Mouse (Mus musculus) heart, embryonic 14.5 days (tissue): ENCODE results near the gene Stk39. TPM values are rescaled to one million over a fixed set of nuclear protein-coding genes. Genes with fewer than 3 reads are reported as not detected.

Experiments used
- ATAC-seq: fragments of 200-750 bp; cut with Nextera tagmentation; 2 replicates; pipeline ENCODE4 v1.8.0; 2017; ENCODE audit warnings: low read depth, moderate TSS enrichment; ENCODE audit not compliant: insufficient number of reproducible peaks, insufficient read depth, low FRiP score
- H3K27ac ChIP-seq, 2 experiments: fragments of 200-500 bp in 1 of 2; fragments of 300-500 bp in 1 of 2; sonication (generic) in 1 of 2; replicated peaks in 1 of 2; 2 replicates each; pipeline ENCODE4 v1.5.1; 2012 to 2014; ENCODE audit warnings: low read depth in 2 of 2, low read length in 2 of 2, control low read depth in 1 of 2, mild to moderate bottlenecking in 1 of 2, mixed read lengths in 1 of 2; ENCODE audit not compliant: control insufficient read depth in 1 of 2, insufficient read depth in 1 of 2
- H3K27me3 ChIP-seq: fragments of 300-500 bp; sonication (generic); 2 replicates; pipeline ENCODE4 v1.6.1; 2014; ENCODE audit warnings: mild to moderate bottlenecking, low read length, control low read depth; ENCODE audit not compliant: control insufficient read depth, insufficient read depth
- H3K36me3 ChIP-seq: fragments of 300-500 bp; sonication (generic); 2 replicates; pipeline ENCODE4 v1.6.1; 2014; ENCODE audit warnings: mild to moderate bottlenecking, control low read depth, low read length, mixed read lengths; ENCODE audit not compliant: control insufficient read depth, insufficient read depth
- H3K4me1 ChIP-seq, 2 experiments: fragments of 200-500 bp in 1 of 2; fragments of 300-500 bp in 1 of 2; sonication (generic) in 1 of 2; 2 replicates each; pipeline ENCODE4 v1.6.1; 2012 to 2014; ENCODE audit warnings: low read length in 2 of 2, control low read depth in 1 of 2, mixed read lengths in 1 of 2; ENCODE audit not compliant: control insufficient read depth in 2 of 2, insufficient read depth in 2 of 2
- H3K4me2 ChIP-seq: fragments of 300-500 bp; sonication (generic); 2 replicates; pipeline ENCODE4 v1.6.1; 2014; ENCODE audit warnings: mild to moderate bottlenecking, low read length
- H3K4me3 ChIP-seq, 2 experiments: fragments of 200-500 bp in 1 of 2; fragments of 300-500 bp in 1 of 2; sonication (generic) in 1 of 2; 2 replicates each; pipeline ENCODE4 v1.5.1; 2012 to 2014; ENCODE audit warnings: low read length in 2 of 2, mild to moderate bottlenecking in 2 of 2, control low read depth in 1 of 2, low read depth in 1 of 2, moderate library complexity in 1 of 2; ENCODE audit not compliant: control insufficient read depth in 1 of 2, insufficient read depth in 1 of 2
- H3K9ac ChIP-seq: fragments of 300-500 bp; sonication (generic); 2 replicates; pipeline ENCODE4 v1.6.1; 2014; ENCODE audit warnings: mild to moderate bottlenecking, low read length
- H3K9me3 ChIP-seq: fragments of 300-500 bp; sonication (generic); 2 replicates; pipeline ENCODE4 v1.6.1; 2016; ENCODE audit warnings: low read length, control low read depth; ENCODE audit not compliant: control insufficient read depth
- WGBS: fragments of 180-500 bp; shearing (Covaris S2); extraction: QIAGEN DNeasy Blood & Tissue Kit; methylation state at CpG from one replicate; pipeline ENCODE4 v1.1.7; 2014; 5-methylcytosine and 5-hydroxymethylcytosine counted together
- polyA plus RNA-seq: library from polyadenylated mRNA; unstranded; fragments of >200 nt; fragmentation: Nextera tagmentation; extraction: Ambion mirVana; gene quantifications from 2 replicates; pipeline ENCODE4 v1.2.1, GENCODE M21; 2014

Stk39 gene
- polyA plus RNA-seq, 1 experiment from 2014 or later, result 90.8 TPM

DNA sequence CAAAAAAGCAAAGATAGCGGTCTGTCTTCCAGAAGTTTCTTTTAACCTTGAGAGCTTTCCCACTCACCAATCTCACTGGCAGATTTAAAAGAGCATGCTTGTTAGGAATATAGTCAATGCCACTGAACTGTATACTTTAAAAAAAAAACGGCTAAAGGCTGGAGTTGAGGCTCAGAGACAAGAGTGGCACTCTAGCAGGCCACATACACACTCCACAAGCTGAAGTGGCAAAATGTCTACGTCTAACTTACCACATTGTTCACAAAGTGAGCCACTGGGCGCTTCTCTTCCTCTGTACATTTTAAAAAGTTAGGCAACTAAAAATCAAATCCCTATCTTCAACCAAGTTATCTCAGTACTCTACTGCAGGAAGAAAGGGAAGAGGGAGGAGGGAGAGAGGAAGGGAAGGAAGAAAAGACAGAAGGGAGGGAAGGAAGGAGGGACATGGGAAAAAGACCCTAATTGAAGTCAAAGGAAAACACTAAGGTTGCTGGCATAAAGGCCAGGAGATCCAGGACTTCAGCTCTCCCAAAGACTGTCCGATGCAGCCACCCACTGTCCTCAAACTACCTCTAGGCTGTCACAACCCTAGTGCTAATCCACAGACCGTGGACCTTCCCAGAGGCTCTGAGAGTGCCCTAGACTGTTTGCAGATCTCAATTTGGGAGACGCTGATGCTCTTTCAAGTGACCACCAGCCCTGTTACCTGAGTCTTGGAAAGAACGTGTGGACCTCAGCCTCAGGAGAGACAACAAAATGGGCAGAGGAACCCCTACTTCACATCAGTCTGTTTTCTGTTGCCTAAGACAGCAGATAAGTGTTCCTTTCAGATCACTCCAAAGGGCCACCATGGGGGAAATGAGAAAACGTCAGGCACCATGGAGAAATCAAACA, 4.7 kb downstream of the Stk39 start:
- no peaks in the 10 kb centered on the region for H3K9me3 ChIP-seq
- peak overlapping the region; percentile 45 for H3K4me2 ChIP-seq
- peak overlapping the region; percentile 59 for H3K9ac ChIP-seq

DNA sequence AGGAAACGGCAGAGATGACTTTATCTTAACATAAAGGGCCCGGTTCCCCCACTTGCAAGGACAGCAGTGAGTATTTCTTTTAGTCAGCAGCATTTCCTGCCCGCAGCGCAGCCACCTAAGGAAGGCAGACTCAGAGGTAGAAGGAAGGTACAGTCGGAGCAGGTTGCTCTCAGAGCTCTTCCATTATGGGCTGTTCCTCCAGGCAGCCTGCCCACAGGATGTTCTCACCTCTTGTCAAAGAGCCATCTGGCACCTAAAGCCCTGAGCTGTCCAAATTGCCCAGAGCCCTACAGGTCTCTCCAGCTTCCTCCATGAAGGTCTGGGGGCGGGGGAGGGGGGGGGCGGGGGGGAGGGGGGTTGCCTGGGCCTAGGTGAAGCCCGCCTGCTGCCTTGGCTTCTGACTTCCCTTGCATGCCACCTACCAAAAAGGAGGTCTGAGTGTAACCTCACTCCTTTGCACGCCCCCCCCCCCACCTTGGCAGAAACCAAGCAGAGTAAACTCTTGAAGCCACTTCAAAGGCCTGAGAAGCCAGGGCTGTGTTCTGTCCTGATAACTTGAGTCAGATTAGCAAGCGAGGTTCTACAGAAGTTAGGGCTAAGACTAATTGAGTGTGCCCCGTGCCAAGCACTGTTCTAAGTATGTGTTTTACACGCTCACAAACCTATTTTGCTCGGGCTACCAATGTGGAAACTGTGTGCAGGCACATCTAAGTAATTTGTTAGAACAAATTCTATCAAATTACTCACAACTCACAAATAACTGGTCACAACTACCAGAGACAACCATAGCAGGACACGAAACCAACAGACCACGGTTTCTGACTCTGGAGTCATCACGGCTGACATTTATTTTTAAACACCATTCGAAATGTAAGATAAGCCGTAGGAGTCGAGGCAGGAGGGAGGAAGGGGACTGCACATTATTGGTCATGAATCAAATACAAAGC, 5.7 kb downstream of the Stk39 start:
- Histone ChIP-seq H3K27me3 (no peaks in the 10 kb centered on the region), H3K4me3 (no peak overlapping the region; a peak in 1 of 4 replicates), H3K4me1 (peaks cover 42 to 61% of the 10 kb centered on the region in 2 experiments), H3K4me2 (peak overlapping the region; percentile 52), H3K36me3 (peaks cover 12% of the 10 kb centered on the region), H3K9me3 (no peaks in the 10 kb centered on the region), H3K27ac (peak overlapping the region; percentile 81 to 89), H3K9ac (peak overlapping the region; percentile 59)
- ATAC-seq, result peak; percentile 37
- WGBS, result 12% methylated on average over 17 of the region's 19 CpGs

More for the DNA sequence above, 4.7 kb downstream of the Stk39 start:
- no peak for ATAC-seq
- no peaks in the 10 kb centered on the region for H3K27me3 ChIP-seq
- H3K36me3 ChIP-seq, result peaks cover 3% of the 10 kb centered on the region; the same call in 1 of the 2 replicates
- H3K27ac ChIP-seq, result peak overlapping the region; percentile 81 to 89
- H3K4me3 ChIP-seq, result no peak overlapping the region
- peaks cover 42 to 61% of the 10 kb centered on the region in 2 experiments for H3K4me1 ChIP-seq
- 40% methylated on average over 9 of the region's 9 CpGs for WGBS

DNA sequence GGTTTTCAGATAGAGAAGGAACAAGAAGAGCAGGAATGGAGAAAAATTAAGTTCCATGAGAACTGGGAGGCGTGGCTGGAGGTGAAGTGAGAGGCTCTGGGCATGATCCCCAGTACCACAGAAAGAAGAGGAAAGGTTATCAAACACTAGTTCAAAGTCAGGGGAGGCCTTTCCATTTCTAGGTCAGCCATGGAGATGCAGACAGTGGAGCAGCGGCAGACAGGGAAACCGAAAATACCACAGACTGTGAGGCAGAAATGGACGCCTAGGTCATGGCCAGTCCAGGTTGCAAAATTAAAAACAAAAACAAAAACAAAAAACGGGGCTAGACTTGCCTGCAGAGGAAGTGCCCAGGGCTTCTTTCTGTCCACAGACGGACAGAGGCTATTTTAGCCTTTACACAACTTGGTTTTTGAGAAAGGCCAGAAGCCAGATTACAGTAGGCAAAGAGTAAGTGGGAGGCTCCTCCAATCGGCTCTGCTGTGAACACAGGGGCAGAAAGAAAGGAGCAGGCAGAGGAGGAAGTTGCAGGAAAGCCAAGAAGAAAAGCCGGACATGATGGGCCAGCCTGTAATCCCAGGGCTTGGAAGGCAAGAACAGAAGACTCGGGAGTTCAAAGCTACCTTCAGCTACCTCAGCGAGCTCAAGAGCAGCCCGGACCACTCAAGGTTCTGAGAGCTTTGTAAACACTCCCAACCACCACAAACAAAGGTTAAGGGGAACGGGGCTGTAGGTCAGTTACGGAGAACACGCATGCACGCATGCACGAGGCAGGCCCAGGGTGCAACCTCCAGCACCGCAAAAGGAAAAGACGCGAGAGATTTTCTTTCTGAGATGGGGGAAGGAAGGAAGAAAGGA, 6.6 kb downstream of the Stk39 start:
- H3K27me3 ChIP-seq, result no peaks in the 10 kb centered on the region
- ATAC-seq, result no peak
- H3K4me1 ChIP-seq, result peaks cover 42 to 61% of the 10 kb centered on the region in 2 experiments
- peaks cover 20% of the 10 kb centered on the region for H3K36me3 ChIP-seq
- no peak overlapping the region for H3K4me3 ChIP-seq
- H3K9ac ChIP-seq, result peak overlapping the region; percentile 47
- peak overlapping the region; percentile 52 for H3K4me2 ChIP-seq
- 34% methylated on average over 19 of the region's 19 CpGs for WGBS
- peak overlapping the region; percentile 73 to 89 for H3K27ac ChIP-seq
- no peaks in the 10 kb centered on the region for H3K9me3 ChIP-seq

DNA sequence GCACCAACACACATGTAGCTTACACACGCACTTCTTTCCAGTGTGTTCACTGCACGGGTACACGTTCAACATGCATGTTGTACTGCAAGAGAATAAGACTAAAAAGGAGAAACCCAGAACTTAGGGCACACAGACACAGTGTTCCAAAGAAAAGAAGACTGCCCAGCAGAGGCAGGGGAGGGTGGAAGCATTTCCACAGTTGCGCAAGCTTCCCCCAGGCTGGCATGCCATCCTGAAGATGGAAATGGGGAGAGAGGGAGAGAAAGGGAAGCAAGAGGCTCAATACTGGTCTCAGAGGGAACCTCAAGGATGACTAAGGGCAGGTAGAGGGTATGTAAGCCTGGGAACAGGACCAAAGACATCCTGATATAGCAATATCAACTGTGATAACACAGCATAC, 7.6 kb downstream of the Stk39 start:
- Histone ChIP-seq H3K9ac (no peak overlapping the region), H3K27me3 (no peaks in the 10 kb centered on the region), H3K36me3 (peaks cover 24% of the 10 kb centered on the region), H3K4me1 (peaks cover 41 to 59% of the 10 kb centered on the region in 2 experiments), H3K4me3 (no peak overlapping the region), H3K9me3 (no peaks in the 10 kb centered on the region), H3K27ac (no peak overlapping the region), H3K4me2 (no peak overlapping the region)
- WGBS, result 90% methylated on average over 4 of the region's 4 CpGs
- ATAC-seq, result no peak

DNA sequence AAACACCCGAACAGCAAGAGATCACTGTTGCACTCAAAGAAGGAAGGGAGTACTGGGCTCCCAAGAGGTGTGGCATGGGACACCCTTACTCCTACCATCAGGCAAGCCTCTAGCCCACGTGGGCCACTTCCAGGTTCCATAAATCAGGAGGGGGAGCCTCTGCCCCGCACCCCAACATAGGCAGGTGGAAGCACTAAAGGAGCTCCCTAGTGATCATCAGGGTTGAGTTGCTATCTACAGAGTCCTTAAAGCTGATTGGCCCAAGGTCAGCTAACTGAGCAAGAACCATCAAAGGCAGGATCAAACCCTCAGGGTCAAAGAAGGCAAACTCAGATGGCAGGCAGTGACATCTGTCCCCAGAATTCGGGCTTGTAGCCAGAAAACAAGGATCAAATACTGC, 8.3 kb downstream of the Stk39 start:
- H3K4me1 ChIP-seq, result peaks cover 41 to 52% of the 10 kb centered on the region in 2 experiments
- H3K9me3 ChIP-seq, result no peaks in the 10 kb centered on the region; the same call in 1 of the 2 replicates
- WGBS, result 65% methylated on average over 4 of the region's 4 CpGs
- H3K27ac ChIP-seq, result no peak overlapping the region
- peaks cover 24% of the 10 kb centered on the region for H3K36me3 ChIP-seq
- H3K4me2 ChIP-seq, result no peak overlapping the region
- H3K4me3 ChIP-seq, result no peak overlapping the region
- no peak overlapping the region for H3K9ac ChIP-seq
- no peaks in the 10 kb centered on the region for H3K27me3 ChIP-seq
- no peak for ATAC-seq

DNA sequence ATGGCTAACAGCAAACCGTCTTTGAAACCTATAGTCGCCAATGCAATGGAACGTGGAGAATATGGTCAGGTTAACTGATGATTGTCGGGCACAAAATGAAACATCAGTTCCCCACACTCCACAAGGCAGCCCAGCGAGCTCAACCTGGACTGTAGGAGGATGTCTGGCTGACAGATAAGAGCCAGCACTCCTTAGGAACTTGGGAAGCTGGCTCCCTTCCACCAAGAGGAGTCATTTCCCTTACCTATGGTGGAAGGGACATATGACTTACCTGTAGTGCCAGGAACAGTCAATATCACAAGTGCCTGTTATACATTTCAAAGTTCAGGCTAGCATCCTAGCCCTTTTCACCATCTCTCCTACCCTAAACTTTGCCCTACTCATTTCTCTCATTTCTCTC, 14.0 kb downstream of the Stk39 start:
- Histone ChIP-seq H3K27ac (peak overlapping the region; percentile 40 to 81), H3K4me1 (peaks cover 12 to 32% of the 10 kb centered on the region in 2 experiments), H3K9me3 (no peaks in the 10 kb centered on the region; the same call in 1 of the 2 replicates), H3K27me3 (no peaks in the 10 kb centered on the region), H3K36me3 (peaks cover 24% of the 10 kb centered on the region), H3K4me3 (no peak overlapping the region), H3K9ac (0 out of 2 replicates have a peak overlapping the region, but pooled peaks have one; percentile 17), H3K4me2 (peak overlapping the region; percentile 50; the same call in 1 of the 2 replicates)
- ATAC-seq, result no peak
- 52% methylated on average over 5 of the region's 5 CpGs for WGBS
